Mouse (Mus musculus): ENCODE measurements around the gene Ppy. TPM values are rescaled to one million over a fixed set of nuclear protein-coding genes. Genes with fewer than 3 reads are reported as not detected.

Ppy gene
- polyA plus RNA-seq, 1 experiment: not detected

DNA sequence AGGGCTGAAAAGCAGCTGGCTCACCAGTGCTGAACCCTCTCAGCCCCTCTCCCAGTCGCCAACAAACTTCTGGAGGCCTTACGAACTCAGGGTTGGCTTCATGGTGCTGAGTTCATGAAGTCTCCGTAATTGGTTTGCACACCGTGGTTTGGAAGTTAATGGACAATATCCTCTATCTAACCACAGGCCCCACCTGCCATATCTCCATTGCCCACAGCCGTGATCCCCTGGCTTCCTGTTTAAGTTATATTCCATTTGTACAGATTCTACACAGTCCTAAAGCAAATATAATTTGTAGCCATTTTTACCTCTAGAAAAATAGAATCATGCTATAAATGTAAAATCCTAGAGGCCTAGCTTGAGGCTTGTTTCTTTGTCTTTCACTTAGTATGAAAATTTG, 28.4 kb downstream of the Ppy start:
- Histone ChIP-seq H3K4me1 (ENCODE audit: control insufficient read depth, insufficient read depth, low read length) (no peaks in the 10 kb centered on the region), H3K27me3 (ENCODE audit: control insufficient read depth, insufficient read depth, low read length) (no peaks in the 10 kb centered on the region), H3K4me3 (replicated peaks; ENCODE audit: insufficient read depth, low read depth, low read length) (no peak overlapping the region), H3K27ac (ENCODE audit: insufficient read depth, low read length) (no peak overlapping the region)
- no peak for DNase-seq
- no peak for TF ChIP-seq POLR2A (IDR thresholded peaks at IDR 0.05; ENCODE audit: borderline replicate concordance, insufficient read depth, low read length)
- TF ChIP-seq CTCF (IDR thresholded peaks at IDR 0.05; ENCODE audit: borderline replicate concordance, insufficient read depth, low read depth, low read length): no peak
- 86% methylated on average over 5 of the region's 5 CpGs for WGBS

DNA sequence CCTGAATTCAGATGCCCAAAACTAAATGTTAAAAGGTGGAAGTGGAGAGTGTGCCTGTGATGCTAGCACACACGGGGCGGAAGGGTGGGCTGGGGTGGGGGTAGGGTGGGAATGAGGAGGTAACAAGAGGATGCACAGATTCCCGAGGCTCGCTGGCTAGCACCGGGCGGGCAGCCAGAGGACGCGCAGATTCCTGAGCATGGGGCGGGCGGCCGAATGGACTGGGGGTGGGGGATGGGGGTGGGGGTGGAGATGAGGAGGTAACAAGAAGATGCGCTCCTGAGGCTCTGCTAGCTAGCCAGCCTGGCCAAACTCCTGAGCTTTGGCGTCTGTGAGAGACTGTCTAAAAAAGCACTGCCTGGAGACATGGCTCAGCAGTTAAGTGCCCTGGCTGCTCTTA, 30.7 kb downstream of the Ppy start:
- TF ChIP-seq CTCF (IDR thresholded peaks at IDR 0.05; ENCODE audit: borderline replicate concordance, insufficient read depth, low read depth, low read length): no peak
- TF ChIP-seq POLR2A (IDR thresholded peaks at IDR 0.05; ENCODE audit: borderline replicate concordance, insufficient read depth, low read length): no peak
- WGBS: 10% methylated on average over 13 of the region's 13 CpGs

DNA sequence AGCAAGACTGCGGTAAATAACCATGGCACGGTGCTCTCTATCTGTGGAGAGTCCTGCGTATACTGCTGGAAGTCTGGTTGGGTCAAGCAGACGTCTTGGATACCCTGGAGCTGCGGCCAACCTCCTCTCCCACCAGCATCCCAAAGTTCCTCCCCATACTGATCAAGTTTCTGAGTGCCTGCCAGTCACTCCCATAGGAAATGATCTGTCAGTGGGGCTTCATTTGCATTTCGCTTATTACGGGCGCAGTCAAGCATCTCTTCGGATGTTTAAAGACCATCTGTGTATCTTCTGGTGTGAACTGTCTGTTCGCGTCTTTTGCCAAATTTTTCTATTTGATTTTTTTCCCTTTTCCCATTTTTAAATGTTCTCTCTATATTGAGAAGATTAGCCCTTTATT, 31.5 kb downstream of the Ppy start:
- TF ChIP-seq CTCF (IDR thresholded peaks at IDR 0.05; ENCODE audit: borderline replicate concordance, insufficient read depth, low read depth, low read length): no peak
- TF ChIP-seq POLR2A (IDR thresholded peaks at IDR 0.05; ENCODE audit: borderline replicate concordance, insufficient read depth, low read length): no peak
- no peak overlapping the region for H3K27ac ChIP-seq (ENCODE audit: insufficient read depth, low read length)
- H3K4me1 ChIP-seq (ENCODE audit: control insufficient read depth, insufficient read depth, low read length): no peaks in the 10 kb centered on the region
- no peaks in the 10 kb centered on the region for H3K27me3 ChIP-seq (ENCODE audit: control insufficient read depth, insufficient read depth, low read length)
- no peak overlapping the region for H3K4me3 ChIP-seq (replicated peaks; ENCODE audit: insufficient read depth, low read depth, low read length)
- 62% methylated on average over 11 of the region's 11 CpGs for WGBS
- DNase-seq: no peak

More for the DNA sequence above, 30.7 kb downstream of the Ppy start:
- Histone ChIP-seq H3K27ac (ENCODE audit: insufficient read depth, low read length) (no peak overlapping the region), H3K4me3 (replicated peaks; ENCODE audit: insufficient read depth, low read depth, low read length) (no peak overlapping the region), H3K27me3 (ENCODE audit: control insufficient read depth, insufficient read depth, low read length) (no peaks in the 10 kb centered on the region), H3K4me1 (ENCODE audit: control insufficient read depth, insufficient read depth, low read length) (no peaks in the 10 kb centered on the region)
- DNase-seq: no peak

DNA sequence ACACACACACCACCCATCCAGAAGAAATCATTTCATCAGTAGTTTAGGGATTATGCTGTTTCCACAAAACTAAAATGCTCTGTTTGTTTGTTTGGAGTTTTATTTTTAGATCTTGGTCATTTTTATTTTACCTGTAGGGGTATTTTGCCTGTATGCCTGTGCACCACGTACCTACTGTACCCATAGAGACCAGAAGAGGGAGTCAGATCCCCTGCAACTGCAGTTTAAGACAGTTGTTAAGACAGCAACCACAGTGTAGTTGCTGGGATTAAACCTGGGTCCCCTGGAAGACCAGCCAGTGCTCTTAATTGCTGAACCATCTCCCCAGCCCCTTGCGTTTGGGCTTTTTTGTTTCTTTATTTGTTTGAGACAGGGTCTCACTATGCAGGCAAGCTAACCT, 32.1 kb downstream of the Ppy start:
- DNase-seq: no peak
- TF ChIP-seq CTCF (IDR thresholded peaks at IDR 0.05; ENCODE audit: borderline replicate concordance, insufficient read depth, low read depth, low read length) (peak; percentile 39; the same call in 1 of the 2 replicates), POLR2A (IDR thresholded peaks at IDR 0.05; ENCODE audit: borderline replicate concordance, insufficient read depth, low read length) (no peak)
- Histone ChIP-seq H3K27ac (ENCODE audit: insufficient read depth, low read length) (no peak overlapping the region), H3K27me3 (ENCODE audit: control insufficient read depth, insufficient read depth, low read length) (no peaks in the 10 kb centered on the region), H3K4me1 (ENCODE audit: control insufficient read depth, insufficient read depth, low read length) (no peaks in the 10 kb centered on the region), H3K4me3 (replicated peaks; ENCODE audit: insufficient read depth, low read depth, low read length) (no peak overlapping the region)
- WGBS: 72% methylated on average over 2 of the region's 2 CpGs

DNA sequence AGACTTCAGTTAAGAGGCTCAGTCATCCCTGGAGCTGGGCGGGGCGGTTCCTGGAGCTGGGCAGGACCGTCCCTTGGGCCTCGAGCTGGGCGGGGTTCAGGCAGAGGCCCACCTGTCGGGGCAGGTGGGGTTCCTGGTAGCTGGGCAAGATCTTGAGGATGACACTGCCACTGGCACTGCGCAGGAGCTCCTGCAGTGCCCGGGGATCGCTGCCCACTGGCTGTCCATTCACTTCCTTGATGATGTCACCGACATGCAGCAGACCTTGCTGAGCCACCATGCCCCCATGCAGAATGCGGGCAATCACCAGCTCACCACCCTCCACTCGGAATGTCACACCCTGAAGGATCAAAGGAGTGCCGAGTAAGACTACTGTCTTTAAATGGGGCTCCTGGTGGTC, 38.0 kb downstream of the Ppy start:
- TF ChIP-seq CTCF (IDR thresholded peaks at IDR 0.05; ENCODE audit: borderline replicate concordance, insufficient read depth, low read depth, low read length) (no peak), POLR2A (IDR thresholded peaks at IDR 0.05; ENCODE audit: borderline replicate concordance, insufficient read depth, low read length) (no peak)
- Histone ChIP-seq H3K27ac (ENCODE audit: insufficient read depth, low read length) (no peak overlapping the region), H3K4me3 (replicated peaks; ENCODE audit: insufficient read depth, low read depth, low read length) (no peak overlapping the region), H3K4me1 (ENCODE audit: control insufficient read depth, insufficient read depth, low read length) (peaks cover 8% of the 10 kb centered on the region; the same call in 1 of the 2 replicates), H3K27me3 (ENCODE audit: control insufficient read depth, insufficient read depth, low read length) (no peaks in the 10 kb centered on the region)
- DNase-seq: peak; percentile 43 to 64
- 34% methylated on average over 13 of the region's 13 CpGs for WGBS

DNA sequence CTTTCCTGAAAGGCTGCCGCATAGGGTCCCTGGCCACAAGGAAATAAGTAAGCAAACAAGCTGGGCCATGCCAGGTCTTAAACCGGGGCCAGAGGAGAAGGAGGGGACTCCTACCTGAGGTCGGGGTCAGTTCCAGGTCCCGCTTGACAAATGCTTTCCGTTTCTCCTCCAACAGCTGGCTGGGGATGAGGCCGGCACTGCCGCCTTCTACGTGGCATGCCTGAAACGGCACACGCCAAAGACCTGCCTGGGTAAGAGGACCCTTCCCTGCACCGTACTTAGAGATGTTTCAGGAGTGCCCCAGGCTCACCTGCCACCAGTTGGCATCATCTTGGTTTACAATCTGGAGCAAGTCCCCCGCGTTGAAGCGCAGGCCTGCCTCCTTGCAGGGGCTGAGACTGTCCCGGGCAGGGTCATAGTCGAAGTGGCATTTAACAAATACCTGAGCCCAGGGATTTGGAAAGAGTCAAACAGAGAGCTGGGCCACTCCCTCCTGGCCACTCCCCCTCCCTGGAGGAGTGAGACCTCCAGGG, 39.1 kb downstream of the Ppy start:
- WGBS: 59% methylated on average over 16 of the region's 16 CpGs
- peak in 1 of 2 experiments; percentile 28 for DNase-seq

DNA sequence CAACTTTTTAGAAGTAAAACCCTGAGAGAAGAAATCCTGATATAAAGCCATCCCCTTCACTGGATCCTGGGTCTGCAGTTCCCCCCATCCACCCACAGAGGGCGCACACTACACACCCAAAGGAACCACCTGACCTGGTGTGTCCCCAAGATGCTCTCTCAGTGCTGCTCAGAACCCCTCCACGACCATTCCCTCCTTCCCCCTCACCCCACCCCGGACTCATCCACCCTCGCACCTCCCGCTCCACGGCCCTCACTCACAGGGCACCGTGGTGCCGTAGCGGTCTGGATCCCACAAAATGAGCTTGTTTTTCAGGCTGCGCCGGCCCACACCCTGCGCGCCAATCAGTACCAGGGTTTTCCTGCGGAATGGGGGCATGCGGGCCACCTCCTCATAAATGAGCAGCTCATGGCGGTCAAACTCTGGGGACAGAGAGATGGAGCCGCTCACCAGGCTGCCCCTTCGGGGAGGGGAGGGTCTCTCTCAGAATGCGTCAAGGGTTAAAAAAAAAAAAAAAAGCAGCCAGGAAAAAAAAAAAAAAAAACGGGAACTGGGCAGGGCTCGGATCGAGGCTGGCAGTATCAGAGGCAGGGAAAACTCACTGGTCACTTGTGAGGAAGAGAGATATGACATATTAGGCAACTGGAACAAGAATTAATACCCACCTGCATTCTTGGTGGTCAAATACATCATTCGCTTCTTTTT, 39.7 kb downstream of the Ppy start:
- TF ChIP-seq POLR2A (IDR thresholded peaks at IDR 0.05; ENCODE audit: borderline replicate concordance, insufficient read depth, low read length): peak; percentile 31; the same call in 1 of the 2 replicates
- peak; percentile 97 for TF ChIP-seq CTCF (IDR thresholded peaks at IDR 0.05; ENCODE audit: borderline replicate concordance, insufficient read depth, low read depth, low read length)
- Histone ChIP-seq H3K27ac (ENCODE audit: insufficient read depth, low read length) (no peak overlapping the region), H3K27me3 (ENCODE audit: control insufficient read depth, insufficient read depth, low read length) (no peaks in the 10 kb centered on the region), H3K4me1 (ENCODE audit: control insufficient read depth, insufficient read depth, low read length) (peaks cover 8% of the 10 kb centered on the region; the same call in 1 of the 2 replicates), H3K4me3 (replicated peaks; ENCODE audit: insufficient read depth, low read depth, low read length) (peak overlapping the region; percentile 59)
- peak; percentile 79 to 86 for DNase-seq
- WGBS: 5% methylated on average over 23 of the region's 23 CpGs

More for the DNA sequence above, 39.1 kb downstream of the Ppy start:
- Histone ChIP-seq H3K27ac (ENCODE audit: insufficient read depth, low read length) (no peak overlapping the region), H3K4me1 (ENCODE audit: control insufficient read depth, insufficient read depth, low read length) (peaks cover 8% of the 10 kb centered on the region; the same call in 1 of the 2 replicates), H3K27me3 (ENCODE audit: control insufficient read depth, insufficient read depth, low read length) (no peaks in the 10 kb centered on the region), H3K4me3 (replicated peaks; ENCODE audit: insufficient read depth, low read depth, low read length) (no peak overlapping the region)
- TF ChIP-seq POLR2A (IDR thresholded peaks at IDR 0.05; ENCODE audit: borderline replicate concordance, insufficient read depth, low read length) (no peak), CTCF (IDR thresholded peaks at IDR 0.05; ENCODE audit: borderline replicate concordance, insufficient read depth, low read depth, low read length) (no peak)

DNA sequence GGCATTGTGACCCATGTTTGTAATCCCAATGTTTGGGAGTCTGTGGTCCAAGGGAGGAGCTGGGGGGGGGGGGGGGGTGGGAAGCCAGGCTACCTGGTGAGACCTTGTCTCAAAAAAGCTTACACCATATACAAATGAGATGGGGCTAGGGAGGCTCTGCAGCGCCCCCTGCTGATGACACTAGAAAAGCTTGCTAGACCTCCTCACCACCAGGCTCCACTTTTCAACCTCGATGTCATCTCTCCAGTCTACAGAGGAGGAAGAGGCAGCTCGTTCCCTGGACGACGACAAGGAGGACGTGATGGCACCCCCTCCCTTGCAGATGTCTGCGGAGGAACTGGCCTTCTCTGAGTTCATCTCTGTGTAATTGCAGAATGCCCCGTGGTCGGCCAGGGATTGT, 47.3 kb downstream of the Ppy start:
- TF ChIP-seq POLR2A (IDR thresholded peaks at IDR 0.05; ENCODE audit: borderline replicate concordance, insufficient read depth, low read length) (no peak), CTCF (IDR thresholded peaks at IDR 0.05; ENCODE audit: borderline replicate concordance, insufficient read depth, low read depth, low read length) (peak; percentile 74)
- Histone ChIP-seq H3K4me1 (ENCODE audit: control insufficient read depth, insufficient read depth, low read length) (peaks cover 7% of the 10 kb centered on the region), H3K4me3 (replicated peaks; ENCODE audit: insufficient read depth, low read depth, low read length) (no peak overlapping the region), H3K27ac (ENCODE audit: insufficient read depth, low read length) (no peak overlapping the region), H3K27me3 (ENCODE audit: control insufficient read depth, insufficient read depth, low read length) (no peaks in the 10 kb centered on the region)
- peak; percentile 69 to 75 for DNase-seq
- WGBS: 25% methylated on average over 9 of the region's 9 CpGs
